Mouse (Mus musculus): Measurements from ENCODE around the gene Cep295.

GRCm38 (mm10) chr9:15387075-15387643 is 29.6 kb upstream of the Cep295 start:
- TF ChIP-seq POLR2A (IDR thresholded peaks at IDR 0.05; ENCODE audit: borderline replicate concordance, extremely low read depth, low read depth, low read length) (no peak), CTCF (IDR thresholded peaks at IDR 0.05; ENCODE audit: insufficient read depth, low read length) (no peak)
